Mouse (Mus musculus): ENCODE data around the gene Fstl4.

GRCm38 (mm10) chr11:52888150-52888549 is 123.7 kb downstream of the Fstl4 start:
- TF ChIP-seq CTCF (IDR thresholded peaks at IDR 0.05; ENCODE audit: extremely low read depth, insufficient read depth, insufficient read length, insufficient replicate concordance) = no peak
- TF ChIP-seq POLR2A (IDR thresholded peaks at IDR 0.05; ENCODE audit: low read depth, low read length) = no peak

Measured in spleen, adult 2 months (tissue).